Mouse (Mus musculus): ENCODE measurements around the gene Fgf10. TPM values are rescaled to one million over a fixed set of nuclear protein-coding genes. Genes with fewer than 3 reads are reported as not detected.

Fgf10 gene
- 5.1 and 6.3 TPM in 2 replicates for polyA plus RNA-seq (2015; fragmentation: Nextera tagmentation; extraction: Ambion mirVana)

- Histone ChIP-seq H3K27me3 (no peaks in the 10 kb centered on the region), H3K9ac (no peak within 1 kb of the TSS)
- 92% methylated on average over 7 of the region's 7 CpGs for WGBS
These were observed at the start of gene Fgf10 for GRCm38 (mm10) chr13:118669491-118669890. Gene Fgf10 (plus strand): TSS chr13:118669791.

GRCm38 (mm10) chr13:118629661-118630428, 39.7 kb upstream of the Fgf10 start:
- no peak overlapping the region for H3K4me2 ChIP-seq
- no peaks in the 10 kb centered on the region for H3K9me3 ChIP-seq (replicated peaks)
- ATAC-seq (replicated peaks; ENCODE audit: low FRiP score), result no peak
- no peaks in the 10 kb centered on the region for H3K36me3 ChIP-seq
- no peaks in the 10 kb centered on the region for H3K27me3 ChIP-seq
- no peak overlapping the region for H3K27ac ChIP-seq
- 32% methylated on average over 3 of the region's 3 CpGs for WGBS
- no peak overlapping the region for H3K4me3 ChIP-seq (replicated peaks)
- no peak overlapping the region for H3K9ac ChIP-seq
- no peaks in the 10 kb centered on the region for H3K4me1 ChIP-seq

More at GRCm38 (mm10) chr13:118669491-118669890, at the start of gene Fgf10:
- no peak for ATAC-seq (replicated peaks; ENCODE audit: low FRiP score)
- H3K9me3 ChIP-seq (replicated peaks), result no peaks in the 10 kb centered on the region
- H3K4me1 ChIP-seq, result no peaks in the 10 kb centered on the region
- no peak within 1 kb of the TSS for H3K4me2 ChIP-seq
- no peak within 1 kb of the TSS for H3K27ac ChIP-seq
- no peaks in the 10 kb centered on the region for H3K36me3 ChIP-seq
- H3K4me3 ChIP-seq (replicated peaks), result no peak within 1 kb of the TSS

GRCm38 (mm10) chr13:118631500-118631899, 38.1 kb upstream of the Fgf10 start:
- H3K9me3 ChIP-seq (replicated peaks), result no peaks in the 10 kb centered on the region
- no peaks in the 10 kb centered on the region for H3K4me1 ChIP-seq
- WGBS, result 84% methylated on average over 2 of the region's 2 CpGs
- H3K36me3 ChIP-seq, result no peaks in the 10 kb centered on the region
- no peak overlapping the region for H3K4me2 ChIP-seq
- H3K4me3 ChIP-seq (replicated peaks), result no peak overlapping the region
- no peak overlapping the region for H3K9ac ChIP-seq
- no peak overlapping the region for H3K27ac ChIP-seq
- no peaks in the 10 kb centered on the region for H3K27me3 ChIP-seq
- ATAC-seq (replicated peaks; ENCODE audit: low FRiP score), result no peak

GRCm38 (mm10) chr13:118636047-118636446, 33.5 kb upstream of the Fgf10 start:
- Histone ChIP-seq H3K4me3 (replicated peaks) (no peak overlapping the region), H3K27me3 (no peaks in the 10 kb centered on the region), H3K4me2 (no peak overlapping the region), H3K9ac (no peak overlapping the region), H3K27ac (no peak overlapping the region), H3K4me1 (no peaks in the 10 kb centered on the region), H3K9me3 (replicated peaks) (no peaks in the 10 kb centered on the region), H3K36me3 (no peaks in the 10 kb centered on the region)
- ATAC-seq (replicated peaks; ENCODE audit: low FRiP score), result no peak
- WGBS, result 93% methylated on average over 5 of the region's 5 CpGs

- 67% methylated on average over 3 of the region's 3 CpGs for WGBS
- Histone ChIP-seq H3K4me2 (no peak overlapping the region), H3K9ac (no peak overlapping the region), H3K9me3 (replicated peaks) (no peaks in the 10 kb centered on the region), H3K36me3 (no peaks in the 10 kb centered on the region), H3K4me1 (no peaks in the 10 kb centered on the region), H3K27me3 (no peaks in the 10 kb centered on the region), H3K4me3 (replicated peaks) (no peak overlapping the region), H3K27ac (no peak overlapping the region)
- 0 out of 2 replicates have a peak, but pooled peaks have one; percentile 54 for ATAC-seq (replicated peaks; ENCODE audit: low FRiP score)
These were observed 27.0 kb upstream of the Fgf10 start for GRCm38 (mm10) chr13:118642585-118642984.

GRCm38 (mm10) chr13:118643138-118643537, 26.5 kb upstream of the Fgf10 start:
- Histone ChIP-seq H3K4me2 (no peak overlapping the region), H3K27me3 (no peaks in the 10 kb centered on the region)
- peak; percentile 95 for ATAC-seq (replicated peaks; ENCODE audit: low FRiP score)

GRCm38 (mm10) chr13:118656991-118657390, 12.6 kb upstream of the Fgf10 start:
- ATAC-seq (replicated peaks; ENCODE audit: low FRiP score), result no peak
- H3K4me1 ChIP-seq, result no peaks in the 10 kb centered on the region
- no peak overlapping the region for H3K4me2 ChIP-seq
- no peak overlapping the region for H3K9ac ChIP-seq
- H3K4me3 ChIP-seq (replicated peaks), result no peak overlapping the region
- H3K9me3 ChIP-seq (replicated peaks), result no peaks in the 10 kb centered on the region
- H3K27ac ChIP-seq, result no peak overlapping the region
- WGBS, result 80% methylated on average over 5 of the region's 5 CpGs
- H3K36me3 ChIP-seq, result no peaks in the 10 kb centered on the region
- no peaks in the 10 kb centered on the region for H3K27me3 ChIP-seq

More at GRCm38 (mm10) chr13:118643138-118643537, 26.5 kb upstream of the Fgf10 start:
- Histone ChIP-seq H3K4me3 (replicated peaks) (no peak overlapping the region), H3K4me1 (no peaks in the 10 kb centered on the region), H3K27ac (no peak overlapping the region), H3K9ac (no peak overlapping the region), H3K36me3 (no peaks in the 10 kb centered on the region), H3K9me3 (replicated peaks) (no peaks in the 10 kb centered on the region)
- WGBS, result 32% methylated on average over 6 of the region's 6 CpGs

GRCm38 (mm10) chr13:118658031-118658430, 11.6 kb upstream of the Fgf10 start:
- H3K4me3 ChIP-seq (replicated peaks), result no peak overlapping the region
- no peak overlapping the region for H3K27ac ChIP-seq
- no peak overlapping the region for H3K9ac ChIP-seq
- no peak for ATAC-seq (replicated peaks; ENCODE audit: low FRiP score)
- whole genome bisulfite sequencing, result 84% methylated on average over 2 of the region's 2 CpGs
- H3K36me3 ChIP-seq, result no peaks in the 10 kb centered on the region
- no peaks in the 10 kb centered on the region for H3K4me1 ChIP-seq
- no peaks in the 10 kb centered on the region for H3K27me3 ChIP-seq
- H3K9me3 ChIP-seq (replicated peaks), result no peaks in the 10 kb centered on the region
- H3K4me2 ChIP-seq, result no peak overlapping the region

GRCm38 (mm10) chr13:118658608-118659326, 10.8 kb upstream of the Fgf10 start:
- Histone ChIP-seq H3K27me3 (no peaks in the 10 kb centered on the region), H3K27ac (no peak overlapping the region), H3K36me3 (no peaks in the 10 kb centered on the region), H3K4me1 (no peaks in the 10 kb centered on the region), H3K4me3 (replicated peaks) (no peak overlapping the region), H3K9me3 (replicated peaks) (no peaks in the 10 kb centered on the region), H3K9ac (no peak overlapping the region), H3K4me2 (no peak overlapping the region)
- ATAC-seq (replicated peaks; ENCODE audit: low FRiP score), result peak; percentile 54; the same call in 1 of the 2 replicates
- WGBS, result 86% methylated on average over 7 of the region's 7 CpGs

GRCm38 (mm10) chr13:118661664-118662063, 7.9 kb upstream of the Fgf10 start:
- no peaks in the 10 kb centered on the region for H3K36me3 ChIP-seq
- H3K27me3 ChIP-seq, result no peaks in the 10 kb centered on the region
- no peak overlapping the region for H3K4me2 ChIP-seq
- WGBS, result 72% methylated on average over 3 of the region's 3 CpGs
- H3K9me3 ChIP-seq (replicated peaks), result no peaks in the 10 kb centered on the region
- no peak overlapping the region for H3K9ac ChIP-seq
- no peak overlapping the region for H3K4me3 ChIP-seq (replicated peaks)
- H3K4me1 ChIP-seq, result no peaks in the 10 kb centered on the region
- ATAC-seq (replicated peaks; ENCODE audit: low FRiP score), result no peak
- no peak overlapping the region for H3K27ac ChIP-seq

- H3K27ac ChIP-seq, result no peak overlapping the region
- ATAC-seq (replicated peaks; ENCODE audit: low FRiP score), result no peak
- no peaks in the 10 kb centered on the region for H3K36me3 ChIP-seq
- no peak overlapping the region for H3K4me2 ChIP-seq
- WGBS, result 70% methylated on average over 2 of the region's 2 CpGs
- no peaks in the 10 kb centered on the region for H3K27me3 ChIP-seq
- H3K4me3 ChIP-seq (replicated peaks), result no peak overlapping the region
- no peaks in the 10 kb centered on the region for H3K4me1 ChIP-seq
- H3K9ac ChIP-seq, result no peak overlapping the region
- H3K9me3 ChIP-seq (replicated peaks), result no peaks in the 10 kb centered on the region
These were observed 4.7 kb upstream of the Fgf10 start for GRCm38 (mm10) chr13:118664901-118665300.

- Histone ChIP-seq H3K9me3 (replicated peaks) (no peaks in the 10 kb centered on the region), H3K4me1 (no peaks in the 10 kb centered on the region), H3K4me2 (no peak overlapping the region), H3K36me3 (no peaks in the 10 kb centered on the region), H3K4me3 (replicated peaks) (no peak overlapping the region), H3K27ac (no peak overlapping the region), H3K27me3 (no peaks in the 10 kb centered on the region), H3K9ac (no peak overlapping the region)
- no peak for ATAC-seq (replicated peaks; ENCODE audit: low FRiP score)
- 58% methylated on average over 3 of the region's 3 CpGs for WGBS
These were observed 9.6 kb downstream of the Fgf10 start for GRCm38 (mm10) chr13:118679228-118679627.
